Mouse (Mus musculus): ENCODE results near the gene Zbtb34. TPM values are rescaled to one million over a fixed set of nuclear protein-coding genes. Genes with fewer than 3 reads are reported as not detected.

The Zbtb34 gene
- polyA plus RNA-seq, 1 experiment from 2014 or later, result 10.8 TPM

- peaks cover 68% of the 10 kb centered on the region for H3K36me3 ChIP-seq (ENCODE audit: insufficient read depth)
- 86% methylated on average over 3 of the region's 3 CpGs for WGBS
Observed at GRCm38 (mm10) chr2:33453476-33453875, 22.4 kb upstream of the Zbtb34 start.

GRCm38 (mm10) chr2:33452721-33453120 lies 21.6 kb upstream of the Zbtb34 start:
- 92% methylated on average over 5 of the region's 5 CpGs for WGBS
- ATAC-seq (ENCODE audit: insufficient read depth), result no peak
- no peak for TF ChIP-seq CTCF (IDR thresholded peaks at IDR 0.05; ENCODE audit: low read depth)

More at GRCm38 (mm10) chr2:33453476-33453875, 22.4 kb upstream of the Zbtb34 start:
- Histone ChIP-seq H3K9ac (no peak overlapping the region), H3K4me3 (ENCODE audit: low read depth, low read length) (no peak overlapping the region), H3K9me3 (ENCODE audit: low read depth, low read length) (no peaks in the 10 kb centered on the region), H3K27me3 (ENCODE audit: insufficient read depth, low read length) (no peaks in the 10 kb centered on the region), H3K27ac (ENCODE audit: low read depth) (no peak overlapping the region), H3K4me1 (ENCODE audit: insufficient read depth) (no peaks in the 10 kb centered on the region), H3K4me2 (no peak overlapping the region)
- no peak for TF ChIP-seq CTCF (IDR thresholded peaks at IDR 0.05; ENCODE audit: low read depth)
- ATAC-seq (ENCODE audit: insufficient read depth) (no peak), DNase-seq (no peak)

GRCm38 (mm10) chr2:33452140-33452539 lies 21.0 kb upstream of the Zbtb34 start:
- peak; percentile 73 for DNase-seq
- peak; percentile 74 for ATAC-seq (ENCODE audit: insufficient read depth)
- H3K9ac ChIP-seq, result no peak overlapping the region
- WGBS, result 29% methylated on average over 4 of the region's 4 CpGs
- no peaks in the 10 kb centered on the region for H3K4me1 ChIP-seq (ENCODE audit: insufficient read depth)
- no peak overlapping the region for H3K4me3 ChIP-seq (ENCODE audit: low read depth, low read length)
- H3K27ac ChIP-seq (ENCODE audit: low read depth), result 0 out of 2 replicates have a peak overlapping the region, but pooled peaks have one; percentile 46
- no peak overlapping the region for H3K4me2 ChIP-seq
- TF ChIP-seq CTCF (IDR thresholded peaks at IDR 0.05; ENCODE audit: low read depth), result no peak
- no peaks in the 10 kb centered on the region for H3K9me3 ChIP-seq (ENCODE audit: low read depth, low read length)
- no peaks in the 10 kb centered on the region for H3K27me3 ChIP-seq (ENCODE audit: insufficient read depth, low read length)
- H3K36me3 ChIP-seq (ENCODE audit: insufficient read depth), result peaks cover 62% of the 10 kb centered on the region

More at GRCm38 (mm10) chr2:33452721-33453120, 21.6 kb upstream of the Zbtb34 start:
- no peaks in the 10 kb centered on the region for H3K9me3 ChIP-seq (ENCODE audit: low read depth, low read length)
- no peaks in the 10 kb centered on the region for H3K4me1 ChIP-seq (ENCODE audit: insufficient read depth)
- H3K4me2 ChIP-seq, result no peak overlapping the region
- H3K9ac ChIP-seq, result no peak overlapping the region
- DNase-seq, result no peak
- no peak overlapping the region for H3K4me3 ChIP-seq (ENCODE audit: low read depth, low read length)
- H3K27ac ChIP-seq (ENCODE audit: low read depth), result peak overlapping the region; percentile 46
- H3K36me3 ChIP-seq (ENCODE audit: insufficient read depth), result peaks cover 68% of the 10 kb centered on the region
- H3K27me3 ChIP-seq (ENCODE audit: insufficient read depth, low read length), result no peaks in the 10 kb centered on the region

DNA sequence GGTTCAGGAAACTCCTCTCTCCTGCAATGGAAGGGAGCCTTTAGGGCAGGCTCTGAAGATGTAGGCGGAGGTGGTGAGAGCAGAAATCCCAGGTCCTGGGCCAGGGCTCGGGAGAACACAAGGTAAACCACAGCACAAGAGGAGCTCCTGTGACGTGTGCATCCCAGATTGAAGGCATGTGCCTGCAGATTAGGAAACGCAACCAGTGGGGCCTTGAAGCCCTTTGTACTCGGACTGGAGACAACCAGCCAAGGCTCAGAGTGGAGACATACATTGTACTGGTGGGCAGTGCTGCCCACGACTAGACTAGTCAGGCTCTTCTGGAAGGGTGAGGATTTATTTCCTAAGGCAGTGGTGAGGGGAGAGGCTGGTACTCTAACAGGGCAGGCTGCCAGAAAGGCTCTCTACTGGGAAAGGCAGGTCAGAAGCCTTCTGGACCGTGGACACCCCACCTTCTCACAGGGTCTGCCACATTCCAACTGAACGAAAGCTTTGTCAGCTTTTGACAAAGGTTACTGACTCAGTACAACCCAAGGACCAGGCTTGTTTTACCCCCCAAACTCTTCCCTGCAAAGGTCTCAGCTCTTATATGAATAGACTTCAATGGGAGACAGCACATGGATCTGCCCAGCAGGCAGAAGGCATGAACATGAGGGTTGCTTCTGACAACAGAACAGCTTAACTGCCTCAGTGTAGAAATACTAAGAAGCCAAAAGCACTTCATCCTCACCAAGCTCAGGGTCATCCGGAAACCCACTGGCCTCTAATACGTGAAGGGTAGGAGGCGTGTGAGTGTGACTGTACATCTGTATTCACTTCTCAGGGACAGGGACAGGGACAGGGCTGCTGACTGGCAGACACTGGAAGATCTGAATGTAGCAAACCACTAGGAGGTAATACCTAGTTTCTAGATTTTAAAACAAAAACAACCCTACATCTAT lies 20.2 kb upstream of the Zbtb34 start:
- Histone ChIP-seq H3K27me3 (ENCODE audit: insufficient read depth, low read length) (no peaks in the 10 kb centered on the region), H3K4me2 (no peak overlapping the region), H3K4me3 (ENCODE audit: low read depth, low read length) (no peak overlapping the region), H3K36me3 (ENCODE audit: insufficient read depth) (peaks cover 62% of the 10 kb centered on the region), H3K4me1 (ENCODE audit: insufficient read depth) (no peaks in the 10 kb centered on the region), H3K9me3 (ENCODE audit: low read depth, low read length) (no peaks in the 10 kb centered on the region), H3K27ac (ENCODE audit: low read depth) (no peak overlapping the region), H3K9ac (no peak overlapping the region)
- no peak for ATAC-seq (ENCODE audit: insufficient read depth)
- no peak for DNase-seq
- no peak for TF ChIP-seq CTCF (IDR thresholded peaks at IDR 0.05; ENCODE audit: low read depth)
- 83% methylated on average over 11 of the region's 11 CpGs for WGBS

- H3K27me3 ChIP-seq (ENCODE audit: insufficient read depth, low read length), result no peaks in the 10 kb centered on the region
- no peaks in the 10 kb centered on the region for H3K9me3 ChIP-seq (ENCODE audit: low read depth, low read length)
- H3K36me3 ChIP-seq (ENCODE audit: insufficient read depth), result peaks cover 48% of the 10 kb centered on the region
- no peak overlapping the region for H3K4me2 ChIP-seq
- 86% methylated on average over 22 of the region's 22 CpGs for WGBS
- H3K9ac ChIP-seq, result no peak overlapping the region
- no peak for ATAC-seq (ENCODE audit: insufficient read depth)
- DNase-seq, result no peak
- H3K4me1 ChIP-seq (ENCODE audit: insufficient read depth), result no peaks in the 10 kb centered on the region
- no peak overlapping the region for H3K4me3 ChIP-seq (ENCODE audit: low read depth, low read length)
- H3K27ac ChIP-seq (ENCODE audit: low read depth), result no peak overlapping the region
- TF ChIP-seq CTCF (IDR thresholded peaks at IDR 0.05; ENCODE audit: low read depth), result no peak
Observed at GRCm38 (mm10) chr2:33449119-33449873, 18.2 kb upstream of the Zbtb34 start.

DNA sequence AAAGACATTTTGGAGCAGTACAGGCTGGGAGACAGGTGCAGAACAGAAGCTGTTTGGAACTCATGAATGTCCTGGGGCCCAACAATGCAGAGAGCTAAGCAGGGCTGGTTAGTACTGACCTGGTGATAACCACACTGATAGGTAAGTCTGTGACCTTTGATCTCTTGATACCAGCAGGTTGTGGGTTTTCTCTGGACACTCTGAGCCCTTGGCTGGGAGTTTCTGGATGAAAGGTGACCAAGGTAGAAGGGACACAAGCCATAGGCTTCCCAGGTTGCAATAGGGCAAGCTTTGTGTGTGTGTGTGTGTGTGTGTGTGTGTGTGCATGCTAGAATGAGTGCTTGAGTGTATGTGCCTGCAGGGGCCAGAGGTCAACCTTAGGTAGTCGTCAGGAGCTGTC lies 15.7 kb upstream of the Zbtb34 start:
- no peak for TF ChIP-seq CTCF (IDR thresholded peaks at IDR 0.05; ENCODE audit: low read depth)
- WGBS, result 27% methylated on average over 1 of the region's 1 CpGs
- Histone ChIP-seq H3K4me1 (ENCODE audit: insufficient read depth) (no peaks in the 10 kb centered on the region), H3K9ac (no peak overlapping the region), H3K36me3 (ENCODE audit: insufficient read depth) (peaks cover 28% of the 10 kb centered on the region), H3K9me3 (ENCODE audit: low read depth, low read length) (no peaks in the 10 kb centered on the region), H3K4me2 (no peak overlapping the region), H3K27ac (ENCODE audit: low read depth) (no peak overlapping the region), H3K4me3 (ENCODE audit: low read depth, low read length) (no peak overlapping the region), H3K27me3 (ENCODE audit: insufficient read depth, low read length) (no peaks in the 10 kb centered on the region)
- no peak for DNase-seq
- ATAC-seq (ENCODE audit: insufficient read depth), result no peak

- Histone ChIP-seq H3K9me3 (ENCODE audit: low read depth, low read length) (no peaks in the 10 kb centered on the region), H3K36me3 (ENCODE audit: insufficient read depth) (peaks cover 17% of the 10 kb centered on the region), H3K9ac (no peak overlapping the region), H3K4me2 (no peak overlapping the region), H3K27ac (ENCODE audit: low read depth) (no peak overlapping the region), H3K4me1 (ENCODE audit: insufficient read depth) (no peaks in the 10 kb centered on the region), H3K4me3 (ENCODE audit: low read depth, low read length) (no peak overlapping the region), H3K27me3 (ENCODE audit: insufficient read depth, low read length) (no peaks in the 10 kb centered on the region)
- ATAC-seq (ENCODE audit: insufficient read depth) (no peak), DNase-seq (no peak)
- no peak for TF ChIP-seq CTCF (IDR thresholded peaks at IDR 0.05; ENCODE audit: low read depth)
- 85% methylated on average over 5 of the region's 5 CpGs for WGBS
Observed at GRCm38 (mm10) chr2:33445741-33446140, 14.6 kb upstream of the Zbtb34 start.
